Mouse (Mus musculus) testis, adult 2 months (tissue): Measurements from ENCODE around the gene Dnaja3.

Source experiments
- CTCF ChIP-seq: fragments of 200-500 bp; IDR thresholded peaks from 2 replicates; pipeline ENCODE4 v1.5.1; 2012; ENCODE audit warnings: low read depth, mild to moderate bottlenecking, inconsistent platforms, low read length, moderate library complexity; ENCODE audit not compliant: control insufficient read depth, insufficient read depth, insufficient replicate concordance
- POLR2A ChIP-seq: fragments of 200-500 bp; IDR thresholded peaks from 2 replicates; pipeline ENCODE4 v1.6.1; 2012; ENCODE audit warnings: low read depth, mild to moderate bottlenecking, inconsistent platforms, low read length, moderate library complexity; ENCODE audit not compliant: control insufficient read depth

DNA sequence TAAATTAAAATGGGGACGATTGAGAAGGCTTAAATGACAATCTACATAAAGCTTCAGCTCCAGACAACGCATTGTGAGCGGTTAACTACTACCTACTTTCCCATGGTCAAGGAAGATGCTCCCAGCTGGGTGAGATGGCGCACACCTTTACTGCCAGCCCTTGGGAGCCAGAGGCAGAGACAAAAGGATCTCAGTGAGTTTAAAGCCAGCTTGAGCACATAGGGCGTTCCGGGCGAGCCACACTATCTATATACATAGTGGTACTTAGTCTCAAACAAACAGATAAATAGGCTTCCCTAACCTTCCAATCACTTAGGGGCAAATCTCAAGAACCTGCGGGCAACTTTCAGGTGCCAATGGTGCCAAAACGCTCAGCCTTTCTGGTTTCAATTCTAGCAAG is 15.7 kb upstream of the Dnaja3 start:
- TF ChIP-seq POLR2A (no peak), CTCF (no peak)
